Mouse (Mus musculus): ENCODE measurements around the gene Sipa1l2. TPM values are rescaled to one million over a fixed set of nuclear protein-coding genes. Genes with fewer than 3 reads are reported as not detected.

The Sipa1l2 gene
- polyA plus RNA-seq, 1 experiment from 2014 or later, result 7.0 TPM

DNA sequence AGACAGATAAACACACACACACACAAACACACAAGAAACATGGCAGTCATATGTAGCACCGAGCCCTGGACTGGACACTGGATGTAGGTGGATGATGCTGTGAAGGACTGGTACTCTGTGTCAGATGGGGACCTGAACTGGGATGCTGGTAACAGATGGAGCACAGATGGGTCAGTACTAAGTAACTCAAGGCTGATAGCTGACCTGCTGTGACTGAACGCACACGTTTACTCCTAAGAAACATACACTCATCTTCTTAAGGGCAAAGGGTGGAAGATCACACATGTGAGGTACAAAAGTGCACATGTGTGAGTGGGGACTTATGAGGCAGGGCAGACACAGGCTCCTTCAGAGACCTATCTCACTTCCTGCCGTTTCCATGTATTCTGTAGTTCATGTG lies 50.7 kb downstream of the Sipa1l2 start:
- H3K4me1 ChIP-seq (ENCODE audit: control insufficient read depth, insufficient read depth, low read length), result peaks cover 9% of the 10 kb centered on the region; the same call in 1 of the 2 replicates
- ATAC-seq (ENCODE audit: insufficient number of reproducible peaks, insufficient read depth, low FRiP score, low read depth), result no peak
- no peak overlapping the region for H3K4me2 ChIP-seq (replicated peaks; ENCODE audit: low read depth, low read length)
- no peak overlapping the region for H3K4me3 ChIP-seq (ENCODE audit: low read depth, low read length)
- no peak overlapping the region for H3K9ac ChIP-seq (replicated peaks; ENCODE audit: low read depth, low read length)
- H3K36me3 ChIP-seq (ENCODE audit: control insufficient read depth, insufficient read depth, low read length), result no peaks in the 10 kb centered on the region
- WGBS, result 78% methylated on average over 4 of the region's 4 CpGs
- H3K27ac ChIP-seq (ENCODE audit: low read length), result no peak overlapping the region; the same call in 1 of the 2 replicates
- no peaks in the 10 kb centered on the region for H3K9me3 ChIP-seq (ENCODE audit: control insufficient read depth, low read depth, low read length)
- H3K27me3 ChIP-seq (ENCODE audit: control insufficient read depth, insufficient read depth, low read length), result no peaks in the 10 kb centered on the region

DNA sequence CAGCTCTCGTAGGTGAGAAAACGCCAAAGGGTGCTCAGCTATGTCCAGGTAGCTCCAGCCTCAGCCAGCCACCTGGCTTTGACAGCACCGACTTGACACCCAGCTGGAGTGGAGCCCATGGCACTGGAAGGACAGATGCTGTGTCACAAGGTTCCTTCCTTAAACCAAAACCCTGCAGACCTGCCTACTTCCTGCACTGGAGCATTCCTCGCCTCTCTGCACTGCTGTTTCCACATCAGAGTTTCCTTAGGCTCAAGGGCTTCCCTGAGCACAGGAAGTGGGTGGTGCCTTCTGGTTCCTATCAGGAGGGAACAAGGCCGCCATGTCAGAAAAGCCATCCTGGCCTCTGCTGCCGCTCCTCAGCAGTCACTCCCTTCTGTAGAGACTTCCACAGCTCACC lies 51.3 kb downstream of the Sipa1l2 start:
- no peak overlapping the region for H3K4me2 ChIP-seq (replicated peaks; ENCODE audit: low read depth, low read length)
- no peaks in the 10 kb centered on the region for H3K9me3 ChIP-seq (ENCODE audit: control insufficient read depth, low read depth, low read length)
- WGBS, result 73% methylated on average over 6 of the region's 6 CpGs
- no peak overlapping the region for H3K9ac ChIP-seq (replicated peaks; ENCODE audit: low read depth, low read length)
- peak overlapping the region; percentile 39; the same call in 1 of the 2 replicates for H3K27ac ChIP-seq (ENCODE audit: low read length)
- H3K4me1 ChIP-seq (ENCODE audit: control insufficient read depth, insufficient read depth, low read length), result peaks cover 15% of the 10 kb centered on the region; the same call in 1 of the 2 replicates
- no peaks in the 10 kb centered on the region for H3K27me3 ChIP-seq (ENCODE audit: control insufficient read depth, insufficient read depth, low read length)
- H3K4me3 ChIP-seq (ENCODE audit: low read depth, low read length), result no peak overlapping the region
- H3K36me3 ChIP-seq (ENCODE audit: control insufficient read depth, insufficient read depth, low read length), result no peaks in the 10 kb centered on the region
- no peak for ATAC-seq (ENCODE audit: insufficient number of reproducible peaks, insufficient read depth, low FRiP score, low read depth)

DNA sequence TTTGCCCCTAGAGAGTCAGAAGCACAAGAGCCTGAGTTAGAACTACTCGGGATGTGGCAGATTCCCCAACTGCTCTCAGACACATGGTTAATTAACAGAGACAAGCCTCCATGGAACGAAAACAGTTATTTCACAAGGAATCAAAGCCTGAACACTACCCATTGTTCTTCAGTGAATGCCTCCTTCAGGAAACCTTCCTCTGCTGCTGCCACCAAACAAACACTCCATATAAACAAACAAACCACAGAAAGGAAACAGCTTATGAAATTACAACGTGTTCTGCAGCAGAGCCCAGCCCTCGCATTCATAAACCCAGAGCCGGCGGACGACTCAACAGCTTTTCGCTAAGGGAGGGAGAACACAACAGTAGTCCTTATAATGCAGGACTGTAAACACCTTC lies 52.2 kb downstream of the Sipa1l2 start:
- peaks cover 19% of the 10 kb centered on the region; the same call in 1 of the 2 replicates for H3K4me1 ChIP-seq (ENCODE audit: control insufficient read depth, insufficient read depth, low read length)
- WGBS, result 75% methylated on average over 8 of the region's 8 CpGs
- H3K9me3 ChIP-seq (ENCODE audit: control insufficient read depth, low read depth, low read length), result no peaks in the 10 kb centered on the region
- H3K36me3 ChIP-seq (ENCODE audit: control insufficient read depth, insufficient read depth, low read length), result no peaks in the 10 kb centered on the region
- H3K9ac ChIP-seq (replicated peaks; ENCODE audit: low read depth, low read length), result no peak overlapping the region
- ATAC-seq (ENCODE audit: insufficient number of reproducible peaks, insufficient read depth, low FRiP score, low read depth), result no peak
- H3K27ac ChIP-seq (ENCODE audit: low read length), result no peak overlapping the region
- no peaks in the 10 kb centered on the region for H3K27me3 ChIP-seq (ENCODE audit: control insufficient read depth, insufficient read depth, low read length)
- no peak overlapping the region for H3K4me2 ChIP-seq (replicated peaks; ENCODE audit: low read depth, low read length)
- H3K4me3 ChIP-seq (ENCODE audit: low read depth, low read length), result no peak overlapping the region

DNA sequence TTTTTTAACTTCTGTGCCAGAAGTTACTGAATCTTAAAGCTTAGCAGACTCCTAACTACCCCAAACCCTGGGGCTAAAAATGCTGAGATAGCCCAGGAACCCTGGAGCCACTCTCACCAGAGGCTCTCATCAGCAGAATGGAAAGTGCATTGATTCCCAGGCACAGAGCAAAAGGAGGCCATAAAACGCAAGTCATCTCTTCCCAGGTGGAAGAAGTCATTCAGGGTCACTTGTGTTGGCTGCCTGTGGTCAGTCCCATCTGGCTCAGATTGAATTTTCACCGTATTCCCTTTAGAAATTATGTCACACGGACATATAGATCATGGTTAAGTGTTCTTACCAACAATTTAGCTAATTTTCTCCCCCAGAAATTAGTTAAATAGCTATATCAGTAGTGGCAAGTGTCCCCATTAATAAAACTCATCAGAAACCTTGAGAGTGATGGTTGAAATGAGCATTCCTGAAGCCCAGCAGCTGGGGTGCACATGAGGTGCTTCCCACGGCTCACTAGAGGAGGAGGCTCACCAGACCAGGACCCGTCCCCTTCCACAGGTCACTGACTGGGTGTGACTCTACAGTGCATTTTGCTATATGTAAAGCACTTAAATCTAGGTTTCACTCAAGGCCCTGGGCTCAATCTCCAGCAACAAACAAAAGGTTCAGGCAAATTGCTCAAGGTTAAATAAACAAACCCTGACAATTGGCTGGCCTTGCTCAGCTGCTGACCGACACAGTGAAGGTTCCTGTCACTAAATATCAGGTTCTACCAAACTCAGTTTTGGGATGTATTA lies 53.3 kb downstream of the Sipa1l2 start:
- Histone ChIP-seq H3K4me1 (ENCODE audit: control insufficient read depth, insufficient read depth, low read length) (peaks cover 21% of the 10 kb centered on the region; the same call in 1 of the 2 replicates), H3K27ac (ENCODE audit: low read length) (no peak overlapping the region)
- no peak for ATAC-seq (ENCODE audit: insufficient number of reproducible peaks, insufficient read depth, low FRiP score, low read depth)

DNA sequence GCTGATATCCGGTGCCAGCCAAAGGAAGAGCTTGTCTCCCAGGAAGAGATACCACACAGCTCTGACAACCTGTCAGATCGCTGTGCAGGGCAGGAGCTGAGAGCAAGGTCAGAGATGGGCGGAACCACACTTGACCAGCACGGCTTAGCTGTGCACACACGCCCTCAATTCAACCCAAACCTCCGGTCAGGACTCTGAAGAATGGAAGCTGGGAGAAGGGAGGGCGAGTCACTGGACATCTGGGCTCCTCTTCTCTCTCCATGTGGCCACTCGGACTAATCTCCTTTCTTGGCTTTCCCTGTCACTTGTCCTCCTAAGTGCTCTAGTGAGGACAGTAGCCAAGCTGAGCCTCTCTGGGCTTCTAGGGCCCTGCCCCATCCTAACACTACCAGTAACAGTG lies 53.9 kb downstream of the Sipa1l2 start:
- H3K9me3 ChIP-seq (ENCODE audit: control insufficient read depth, low read depth, low read length), result no peaks in the 10 kb centered on the region
- H3K4me2 ChIP-seq (replicated peaks; ENCODE audit: low read depth, low read length), result no peak overlapping the region
- peaks cover 20% of the 10 kb centered on the region; the same call in 1 of the 2 replicates for H3K4me1 ChIP-seq (ENCODE audit: control insufficient read depth, insufficient read depth, low read length)
- no peaks in the 10 kb centered on the region for H3K27me3 ChIP-seq (ENCODE audit: control insufficient read depth, insufficient read depth, low read length)
- ATAC-seq (ENCODE audit: insufficient number of reproducible peaks, insufficient read depth, low FRiP score, low read depth), result no peak
- no peak overlapping the region for H3K27ac ChIP-seq (ENCODE audit: low read length)
- WGBS, result 59% methylated on average over 8 of the region's 8 CpGs
- no peak overlapping the region for H3K9ac ChIP-seq (replicated peaks; ENCODE audit: low read depth, low read length)
- no peaks in the 10 kb centered on the region for H3K36me3 ChIP-seq (ENCODE audit: control insufficient read depth, insufficient read depth, low read length)
- H3K4me3 ChIP-seq (ENCODE audit: low read depth, low read length), result no peak overlapping the region

More for the DNA sequence above, 53.3 kb downstream of the Sipa1l2 start:
- H3K4me3 ChIP-seq (ENCODE audit: low read depth, low read length), result no peak overlapping the region
- WGBS, result 55% methylated on average over 6 of the region's 6 CpGs
- H3K9ac ChIP-seq (replicated peaks; ENCODE audit: low read depth, low read length), result no peak overlapping the region
- H3K36me3 ChIP-seq (ENCODE audit: control insufficient read depth, insufficient read depth, low read length), result no peaks in the 10 kb centered on the region
- no peak overlapping the region for H3K4me2 ChIP-seq (replicated peaks; ENCODE audit: low read depth, low read length)
- H3K9me3 ChIP-seq (ENCODE audit: control insufficient read depth, low read depth, low read length), result no peaks in the 10 kb centered on the region
- H3K27me3 ChIP-seq (ENCODE audit: control insufficient read depth, insufficient read depth, low read length), result no peaks in the 10 kb centered on the region

DNA sequence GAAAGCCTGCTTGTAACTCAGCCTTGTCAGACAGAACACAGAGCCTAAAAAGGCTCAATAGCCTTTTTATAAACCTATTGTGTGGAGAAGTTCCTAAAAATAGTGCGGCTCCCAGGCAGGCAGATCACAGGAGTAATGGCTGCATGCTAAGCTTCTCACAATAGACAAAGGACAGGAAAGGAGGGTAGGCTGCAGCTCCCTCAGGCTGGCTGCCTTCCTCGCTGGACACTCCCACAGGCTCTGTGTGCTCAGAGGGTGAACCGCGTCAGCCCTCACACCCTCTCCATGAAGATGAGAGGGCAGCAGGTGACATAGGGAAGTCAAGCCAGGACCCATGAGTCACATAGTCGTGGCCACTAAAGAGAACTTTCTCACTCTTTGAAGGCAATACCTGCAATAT lies 55.7 kb downstream of the Sipa1l2 start:
- ATAC-seq (ENCODE audit: insufficient number of reproducible peaks, insufficient read depth, low FRiP score, low read depth), result no peak
- no peak overlapping the region for H3K4me3 ChIP-seq (ENCODE audit: low read depth, low read length)
- H3K9me3 ChIP-seq (ENCODE audit: control insufficient read depth, low read depth, low read length), result no peaks in the 10 kb centered on the region
- H3K4me1 ChIP-seq (ENCODE audit: control insufficient read depth, insufficient read depth, low read length), result peaks cover 26% of the 10 kb centered on the region; the same call in 1 of the 2 replicates
- peak overlapping the region; percentile 58; the same call in 1 of the 2 replicates for H3K27ac ChIP-seq (ENCODE audit: low read length)
- no peak overlapping the region for H3K4me2 ChIP-seq (replicated peaks; ENCODE audit: low read depth, low read length)
- 25% methylated on average over 5 of the region's 5 CpGs for WGBS
- H3K27me3 ChIP-seq (ENCODE audit: control insufficient read depth, insufficient read depth, low read length), result no peaks in the 10 kb centered on the region
- no peaks in the 10 kb centered on the region for H3K36me3 ChIP-seq (ENCODE audit: control insufficient read depth, insufficient read depth, low read length)
- no peak overlapping the region for H3K9ac ChIP-seq (replicated peaks; ENCODE audit: low read depth, low read length)

DNA sequence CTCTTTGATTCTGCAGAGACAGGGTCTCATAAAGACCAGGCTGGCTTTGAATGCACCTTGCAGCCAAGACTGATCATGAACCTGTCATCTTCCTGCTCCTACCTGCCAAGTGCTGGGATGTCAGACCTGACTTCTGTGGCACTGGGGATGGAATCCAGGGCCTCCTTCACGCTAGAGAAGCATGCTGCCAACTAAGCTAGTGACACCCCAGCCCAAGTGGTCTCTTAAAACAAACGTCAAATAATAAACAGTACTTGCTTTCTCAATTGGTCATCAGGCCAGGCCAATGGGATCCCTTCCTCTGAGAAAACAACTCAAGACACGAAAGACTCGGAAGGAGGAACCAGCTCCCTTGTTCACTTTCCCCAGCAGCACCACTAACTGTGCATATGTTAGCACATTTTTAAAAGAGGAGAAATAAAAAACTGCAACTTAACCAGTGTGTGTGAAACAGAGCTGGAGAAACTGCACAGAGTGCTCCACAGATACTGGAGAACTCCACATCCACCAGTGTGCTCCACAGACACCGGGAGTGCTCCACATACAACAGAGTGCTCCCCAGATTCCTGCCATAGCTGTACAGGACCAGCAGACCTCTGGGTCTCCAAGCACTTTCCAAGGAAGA lies 56.3 kb downstream of the Sipa1l2 start:
- Histone ChIP-seq H3K4me1 (ENCODE audit: control insufficient read depth, insufficient read depth, low read length) (peaks cover 26% of the 10 kb centered on the region; the same call in 1 of the 2 replicates), H3K9me3 (ENCODE audit: control insufficient read depth, low read depth, low read length) (no peaks in the 10 kb centered on the region), H3K27me3 (ENCODE audit: control insufficient read depth, insufficient read depth, low read length) (no peaks in the 10 kb centered on the region)

DNA sequence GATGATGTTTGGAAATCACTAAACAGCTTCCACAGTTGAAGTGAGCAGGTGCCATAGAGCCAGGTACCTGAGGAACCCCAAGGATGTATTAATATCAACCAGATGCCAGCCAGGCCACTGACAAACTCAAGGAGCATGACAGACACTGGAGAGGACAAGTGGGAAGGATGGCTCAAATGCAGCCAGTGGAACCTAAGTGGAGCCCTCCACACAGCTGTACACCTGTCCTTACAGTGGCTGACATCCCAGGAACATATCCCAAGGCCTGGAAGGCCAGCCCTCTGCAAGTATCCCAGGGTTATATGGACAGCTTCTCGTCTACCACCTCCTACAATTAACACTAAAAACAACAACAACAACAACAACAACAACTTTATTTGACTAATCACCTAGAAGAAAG lies 57.0 kb downstream of the Sipa1l2 start:
- Histone ChIP-seq H3K27me3 (ENCODE audit: control insufficient read depth, insufficient read depth, low read length) (no peaks in the 10 kb centered on the region), H3K4me2 (replicated peaks; ENCODE audit: low read depth, low read length) (no peak overlapping the region), H3K4me1 (ENCODE audit: control insufficient read depth, insufficient read depth, low read length) (peaks cover 26% of the 10 kb centered on the region; the same call in 1 of the 2 replicates), H3K36me3 (ENCODE audit: control insufficient read depth, insufficient read depth, low read length) (no peaks in the 10 kb centered on the region), H3K9ac (replicated peaks; ENCODE audit: low read depth, low read length) (no peak overlapping the region), H3K27ac (ENCODE audit: low read length) (no peak overlapping the region), H3K9me3 (ENCODE audit: control insufficient read depth, low read depth, low read length) (no peaks in the 10 kb centered on the region), H3K4me3 (ENCODE audit: low read depth, low read length) (no peak overlapping the region)
- WGBS, result 76% methylated on average over 1 of the region's 1 CpGs
- no peak for ATAC-seq (ENCODE audit: insufficient number of reproducible peaks, insufficient read depth, low FRiP score, low read depth)

More for the DNA sequence above, 56.3 kb downstream of the Sipa1l2 start:
- ATAC-seq (ENCODE audit: insufficient number of reproducible peaks, insufficient read depth, low FRiP score, low read depth), result no peak
- peak overlapping the region; percentile 58; the same call in 1 of the 2 replicates for H3K27ac ChIP-seq (ENCODE audit: low read length)
- H3K4me2 ChIP-seq (replicated peaks; ENCODE audit: low read depth, low read length), result no peak overlapping the region
- H3K4me3 ChIP-seq (ENCODE audit: low read depth, low read length), result no peak overlapping the region
- WGBS, result 61% methylated on average over 5 of the region's 5 CpGs
- H3K36me3 ChIP-seq (ENCODE audit: control insufficient read depth, insufficient read depth, low read length), result no peaks in the 10 kb centered on the region
- H3K9ac ChIP-seq (replicated peaks; ENCODE audit: low read depth, low read length), result no peak overlapping the region
